Mouse (Mus musculus): ENCODE measurements at regions not wholly inside any gene's neighbourhood (a gene's known extent, or its start where the extent isn't known, plus 50 kb on each side); places are given as distances from the start of the nearest gene placed in this dataset.

- no peak for DNase-seq
Observed at GRCm38 (mm10) chr10:25029387-25029915, 102.2 kb upstream of the Arg1 start.

GRCm38 (mm10) chr10:25023601-25024157, 96.4 kb upstream of the Arg1 start:
- DNase-seq = peak; percentile 66

GRCm38 (mm10) chr10:25023044-25023540, 95.8 kb upstream of the Arg1 start:
- DNase-seq = no peak

GRCm38 (mm10) chr10:25018946-25019345, 91.7 kb upstream of the Arg1 start:
- no peak for DNase-seq

- no peak for DNase-seq
Observed at GRCm38 (mm10) chr10:25017843-25018242, 90.6 kb upstream of the Arg1 start.

- peak; percentile 94 for DNase-seq
Observed at GRCm38 (mm10) chr10:25016110-25016509, 88.8 kb upstream of the Arg1 start.

- no peak for DNase-seq
Observed at GRCm38 (mm10) chr10:25012129-25012528, 84.8 kb upstream of the Arg1 start.

GRCm38 (mm10) chr10:25001299-25001698, 74.0 kb upstream of the Arg1 start:
- no peak for DNase-seq

- DNase-seq = no peak
Observed at GRCm38 (mm10) chr10:25000231-25001222, 73.2 kb upstream of the Arg1 start.

GRCm38 (mm10) chr10:24999807-25000206, 72.5 kb upstream of the Arg1 start:
- DNase-seq = no peak

GRCm38 (mm10) chr10:24997661-24998060, 70.4 kb upstream of the Arg1 start:
- DNase-seq = no peak

- no peak for DNase-seq
Observed at GRCm38 (mm10) chr10:24995751-24996150, 68.5 kb upstream of the Arg1 start.

- no peak for DNase-seq
Observed at GRCm38 (mm10) chr10:24989965-24990653, 62.8 kb upstream of the Arg1 start.

GRCm38 (mm10) chr10:24984801-24985200, 57.5 kb upstream of the Arg1 start:
- DNase-seq = no peak

GRCm38 (mm10) chr10:24981763-24982162, 54.5 kb upstream of the Arg1 start:
- DNase-seq = no peak

Measured in cerebellum, adult 11 months (tissue).